Mouse (Mus musculus): ENCODE results near the gene Tmem81.

- no peak for TF ChIP-seq CTCF (IDR thresholded peaks at IDR 0.05; ENCODE audit: insufficient read depth, low read length)
- no peak for TF ChIP-seq POLR2A (IDR thresholded peaks at IDR 0.05; ENCODE audit: borderline replicate concordance, extremely low read depth, low read depth, low read length)
Observed at GRCm38 (mm10) chr1:132557901-132558631, 52.0 kb downstream of the Tmem81 start.

Measured in lung, adult 2 months (tissue).